Mouse (Mus musculus) kidney, adult 2 months (tissue): Measurements from ENCODE around the gene Rbms1. TPM values are rescaled to one million over a fixed set of nuclear protein-coding genes. Genes with fewer than 3 reads are reported as not detected.

Source experiments
- DNase-seq: peaks from one replicate; pipeline ENCODE4 v3.0.0; 2021
- H3K27ac ChIP-seq: fragments of 200-500 bp; 2 replicates; pipeline ENCODE4 v1.5.1; 2012; ENCODE audit warnings: low read depth, low read length, control low read depth, inconsistent platforms; ENCODE audit not compliant: insufficient read depth
- H3K27me3 ChIP-seq: fragments of 200-500 bp; replicated peaks from 2 replicates; pipeline ENCODE4 v1.6.1; 2012; ENCODE audit warnings: mild to moderate bottlenecking, moderate library complexity, low read length, inconsistent platforms; ENCODE audit not compliant: control insufficient read depth, insufficient read depth
- H3K36me3 ChIP-seq: fragments of 200-500 bp; 2 replicates; pipeline ENCODE4 v1.6.1; 2012; ENCODE audit warnings: mild to moderate bottlenecking, moderate library complexity, low read length, inconsistent platforms; ENCODE audit not compliant: control insufficient read depth, insufficient read depth
- H3K4me1 ChIP-seq: fragments of 200-500 bp; 2 replicates; pipeline ENCODE4 v1.6.1; 2011; ENCODE audit warnings: low read length; ENCODE audit not compliant: control insufficient read depth, insufficient read depth
- H3K4me3 ChIP-seq: fragments of 200-500 bp; 2 replicates; pipeline ENCODE4 v1.5.1; 2011; ENCODE audit warnings: mild to moderate bottlenecking, low read depth, low read length, control low read depth; ENCODE audit not compliant: insufficient read depth
- CTCF ChIP-seq: fragments of 200-500 bp; conservative IDR thresholded peaks from 2 replicates; pipeline ENCODE4 v1.5.1; 2011; ENCODE audit warnings: low read depth, mild to moderate bottlenecking, control low read depth, low read length, moderate library complexity, mixed read lengths; ENCODE audit not compliant: insufficient read depth, insufficient read length
- POLR2A ChIP-seq: fragments of 200-500 bp; IDR thresholded peaks from one replicate; pipeline ENCODE4 v1.6.1; 2011; ENCODE audit warnings: low read depth, low read length, control low read depth
- WGBS: fragments of 180-500 bp; shearing (Covaris S2); methylation state at CpG from one replicate; pipeline ENCODE4 v1.1.7; 2018; 5-methylcytosine and 5-hydroxymethylcytosine counted together
- polyA plus RNA-seq: library from polyadenylated mRNA; depleted of rRNA; stranded (reverse); fragments of >200 nt; gene quantifications from 2 replicates; pipeline ENCODE4 v1.2.3, GENCODE M21; 2012

Gene Rbms1
- polyA plus RNA-seq, 1 experiment: 73.8 TPM

DNA sequence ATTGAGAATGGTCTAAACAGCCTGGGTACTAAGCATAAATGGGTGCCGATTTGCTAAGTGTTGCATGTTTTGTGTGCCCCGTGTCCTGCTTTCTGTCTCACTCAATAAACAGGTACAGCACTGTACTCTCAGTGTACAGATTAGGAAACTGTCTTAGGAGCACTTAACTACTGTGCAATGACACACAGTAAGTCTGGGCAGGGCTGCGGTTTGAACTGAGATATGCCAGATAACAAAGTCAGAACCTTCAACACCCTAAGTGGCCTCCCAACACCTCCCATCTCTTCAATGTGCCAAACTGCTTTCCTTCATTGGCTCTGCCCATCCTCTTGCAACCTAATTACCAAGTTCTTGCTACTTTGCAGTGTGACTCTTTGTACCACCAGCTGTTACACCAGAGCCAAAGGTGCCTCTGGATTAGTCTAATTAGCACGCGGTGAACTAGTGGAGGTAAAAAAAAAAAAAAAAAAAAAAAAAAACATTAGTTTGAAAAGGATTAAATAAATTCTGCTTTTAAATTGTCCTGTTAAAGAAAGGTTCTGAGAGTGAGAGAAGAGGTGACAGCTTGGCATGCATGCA is 117.6 kb downstream of the Rbms1 start:
- H3K27ac ChIP-seq: no peak overlapping the region

GRCm38 (mm10) chr2:60844259-60844658 is 118.7 kb downstream of the Rbms1 start:
- no peaks in the 10 kb centered on the region for H3K27me3 ChIP-seq
- no peak for DNase-seq
- WGBS: 97% methylated on average over 1 of the region's 1 CpGs
- no peak overlapping the region for H3K27ac ChIP-seq
- TF ChIP-seq POLR2A (no peak), CTCF (no peak)
- H3K4me3 ChIP-seq: no peak overlapping the region
- H3K4me1 ChIP-seq: peaks cover 10% of the 10 kb centered on the region; the same call in 1 of the 2 replicates
- no peaks in the 10 kb centered on the region; the same call in 1 of the 2 replicates for H3K36me3 ChIP-seq

More for the DNA sequence above, 117.6 kb downstream of the Rbms1 start:
- peaks cover 13% of the 10 kb centered on the region for H3K4me1 ChIP-seq
- H3K4me3 ChIP-seq: no peak overlapping the region
- H3K36me3 ChIP-seq: no peaks in the 10 kb centered on the region; the same call in 1 of the 2 replicates
- no peaks in the 10 kb centered on the region for H3K27me3 ChIP-seq
- DNase-seq: no peak
- TF ChIP-seq CTCF: no peak
- no peak for TF ChIP-seq POLR2A
- 42% methylated on average over 5 of the region's 5 CpGs for WGBS

- Histone ChIP-seq H3K27me3 (no peaks in the 10 kb centered on the region), H3K27ac (no peak overlapping the region), H3K4me3 (no peak overlapping the region), H3K4me1 (peaks cover 10% of the 10 kb centered on the region; the same call in 1 of the 2 replicates), H3K36me3 (no peaks in the 10 kb centered on the region; the same call in 1 of the 2 replicates)
- no peak for TF ChIP-seq POLR2A
- no peak for DNase-seq
- 85% methylated on average over 3 of the region's 3 CpGs for WGBS
Observed at GRCm38 (mm10) chr2:60843633-60844032, 119.4 kb downstream of the Rbms1 start.

- Histone ChIP-seq H3K27ac (no peak overlapping the region), H3K36me3 (no peaks in the 10 kb centered on the region; the same call in 1 of the 2 replicates), H3K27me3 (no peaks in the 10 kb centered on the region), H3K4me3 (no peak overlapping the region), H3K4me1 (peaks cover 10% of the 10 kb centered on the region; the same call in 1 of the 2 replicates)
- TF ChIP-seq POLR2A: no peak
- no peak for TF ChIP-seq CTCF
- peak; percentile 28 for DNase-seq
- 24% methylated on average over 4 of the region's 4 CpGs for WGBS
Observed at GRCm38 (mm10) chr2:60842976-60843375, 120.0 kb downstream of the Rbms1 start.

- no peak overlapping the region for H3K4me3 ChIP-seq
- 66% methylated on average over 4 of the region's 4 CpGs for WGBS
- peaks cover 10% of the 10 kb centered on the region; the same call in 1 of the 2 replicates for H3K4me1 ChIP-seq
- H3K27ac ChIP-seq: no peak overlapping the region
- DNase-seq: peak; percentile 42
- H3K36me3 ChIP-seq: no peaks in the 10 kb centered on the region; the same call in 1 of the 2 replicates
- no peak for TF ChIP-seq CTCF
- no peak for TF ChIP-seq POLR2A
- no peaks in the 10 kb centered on the region for H3K27me3 ChIP-seq
Observed at GRCm38 (mm10) chr2:60840922-60841321, 122.1 kb downstream of the Rbms1 start.

- H3K27me3 ChIP-seq: no peaks in the 10 kb centered on the region
- no peak for DNase-seq
- H3K27ac ChIP-seq: no peak overlapping the region
- peaks cover 6% of the 10 kb centered on the region; the same call in 1 of the 2 replicates for H3K4me1 ChIP-seq
- TF ChIP-seq CTCF (no peak), POLR2A (no peak)
- 77% methylated on average over 4 of the region's 4 CpGs for WGBS
- no peak overlapping the region for H3K4me3 ChIP-seq
- no peaks in the 10 kb centered on the region; the same call in 1 of the 2 replicates for H3K36me3 ChIP-seq
Observed at GRCm38 (mm10) chr2:60839498-60839897, 123.5 kb downstream of the Rbms1 start.

GRCm38 (mm10) chr2:60838856-60839255 is 124.1 kb downstream of the Rbms1 start:
- no peaks in the 10 kb centered on the region for H3K27me3 ChIP-seq
- WGBS: 49% methylated on average over 5 of the region's 5 CpGs
- H3K4me1 ChIP-seq: peaks cover 6% of the 10 kb centered on the region; the same call in 1 of the 2 replicates
- DNase-seq: peak; percentile 88
- H3K36me3 ChIP-seq: no peaks in the 10 kb centered on the region; the same call in 1 of the 2 replicates
- H3K4me3 ChIP-seq: no peak overlapping the region
- TF ChIP-seq POLR2A (no peak), CTCF (no peak)
- no peak overlapping the region for H3K27ac ChIP-seq
